ENCODE assay signal across 12 mouse cellular contexts in the genomic region with DNA sequence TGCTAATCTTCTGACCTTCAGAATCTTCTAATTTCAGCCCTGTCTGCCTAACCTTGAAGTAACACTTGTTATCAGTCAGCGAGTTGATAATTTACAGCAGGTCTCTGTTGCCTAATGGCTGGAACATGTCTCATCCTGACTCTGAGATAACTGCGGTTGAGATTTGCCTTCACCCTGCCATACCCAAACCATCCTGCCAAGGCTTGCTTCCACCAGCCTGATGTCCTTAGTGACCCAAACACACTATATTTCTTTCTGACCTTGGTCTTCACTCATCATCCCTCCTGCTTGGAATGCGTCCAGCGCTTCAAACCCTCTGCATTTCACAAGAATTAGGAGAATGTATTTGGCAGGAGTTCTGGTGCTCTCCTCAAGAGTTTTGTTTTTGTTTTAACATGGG. TPM values are rescaled to one million over a fixed set of nuclear protein-coding genes. Genes with fewer than 3 reads are reported as not detected.
DNase-seq lines count a peak whose midpoint lies in the region; ATAC-seq and TF ChIP-seq lines count a peak whose summit lies in the region.
"Had no signal": no experiment of that assay in that cellular context is flagged by ENCODE, and none has a peak within 500 bp of the region (broad histone marks: within the 10 kb centered on the region; RNA-seq: fewer than 3 reads in every experiment).

No protein-coding gene starts in this region.

- no peak overlapping the region for H3K4me2 ChIP-seq in lung, embryonic 16.5 days (ENCODE audit: low read depth, low read length)
- no peak overlapping the region for H3K4me2 ChIP-seq in stomach, embryonic 15.5 days
- H3K4me2 ChIP-seq: forebrain, embryonic 12.5 days had no signal

- peaks cover 7% of the 10 kb centered on the region for H3K4me1 ChIP-seq in lung, embryonic 16.5 days (replicated peaks; ENCODE audit: control insufficient read depth, insufficient read depth, low read length)
- peaks cover 2% of the 10 kb centered on the region; the same call in 1 of the 2 replicates for H3K4me1 ChIP-seq in lung, adult 2 months (ENCODE audit: control insufficient read depth, insufficient read depth, low read length)
- H3K4me1 ChIP-seq in stomach, embryonic 15.5 days: peaks cover 6% of the 10 kb centered on the region
- H3K4me1 ChIP-seq: forebrain, embryonic 12.5 days had no signal

- intact Hi-C loops in heart, postnatal 10 days (cut with DNase I): no loop called here

- H3K9ac ChIP-seq in lung, embryonic 16.5 days (ENCODE audit: low read length): no peak overlapping the region
- no peak overlapping the region for H3K9ac ChIP-seq in stomach, embryonic 15.5 days
- H3K9ac ChIP-seq: forebrain, embryonic 12.5 days had no signal

- H3K27me3 ChIP-seq in lung, embryonic 16.5 days (ENCODE audit: control insufficient read depth, insufficient read depth, low read depth, low read length): no peaks in the 10 kb centered on the region
- no peaks in the 10 kb centered on the region for H3K27me3 ChIP-seq in stomach, embryonic 15.5 days (replicated peaks)
- H3K27me3 ChIP-seq: forebrain, embryonic 12.5 days had no signal

- no peaks in the 10 kb centered on the region for H3K9me3 ChIP-seq in lung, embryonic 16.5 days (ENCODE audit: control insufficient read depth, low read length)
- H3K9me3 ChIP-seq in stomach, embryonic 15.5 days: no peaks in the 10 kb centered on the region
- H3K9me3 ChIP-seq: forebrain, embryonic 12.5 days had no signal

- ATAC-seq in lung, embryonic 16.5 days (ENCODE audit: low read depth): 0 out of 2 replicates have a peak, but pooled peaks have one; percentile 22
- peak; percentile 13; the same call in 1 of the 2 replicates for ATAC-seq in stomach, embryonic 15.5 days (ENCODE audit: insufficient read depth, low FRiP score, low read depth)
- ATAC-seq in inflammation-experienced regulatory T-cells, adult 6 months: no peak
- no peak for ATAC-seq in megakaryocyte, adult 5-6 weeks (ENCODE audit: poor library complexity, severe bottlenecking)

- DNase-seq in lung, adult 2 months: no peak
- DNase-seq in adrenal gland, adult 8-10 months: peak; percentile 87
- DNase-seq in heart, postnatal 10 days: peak; percentile 38 to 41
- DNase-seq in gastrocnemius, adult 18-20 months (ENCODE audit: low spot score): no peak
- DNase-seq: cerebellum, adult 11 months; kidney, adult 11 months; right cerebral cortex, postnatal 14 days had no signal

- TF ChIP-seq CTCF in lung, adult 2 months (IDR thresholded peaks at IDR 0.05; ENCODE audit: insufficient read depth, low read length): no peak

- H3K27ac ChIP-seq in lung, embryonic 16.5 days (ENCODE audit: low read length): no peak overlapping the region
- peak overlapping the region; percentile 44; the same call in 1 of the 2 replicates for H3K27ac ChIP-seq in stomach, embryonic 15.5 days
- H3K27ac ChIP-seq: forebrain, embryonic 12.5 days had no signal

- WGBS in lung, embryonic 16.5 days: 28% methylated on average over 4 of the region's 4 CpGs
- WGBS in lung, adult 2 months: 38% methylated on average over 4 of the region's 4 CpGs
- 41% methylated on average over 4 of the region's 4 CpGs for WGBS in stomach, embryonic 15.5 days

- no peak overlapping the region for H3K4me3 ChIP-seq in lung, embryonic 16.5 days (ENCODE audit: low read length)
- no peak overlapping the region for H3K4me3 ChIP-seq in lung, adult 2 months (replicated peaks; ENCODE audit: extremely low read depth, low read depth, low read length)
- H3K4me3 ChIP-seq in stomach, embryonic 15.5 days (replicated peaks): no peak overlapping the region
- H3K4me3 ChIP-seq: forebrain, embryonic 12.5 days had no signal

- no peaks in the 10 kb centered on the region for H3K36me3 ChIP-seq in lung, embryonic 16.5 days (ENCODE audit: control insufficient read depth, insufficient read depth, low read length)
- H3K36me3 ChIP-seq in stomach, embryonic 15.5 days: no peaks in the 10 kb centered on the region

- TF ChIP-seq POLR2A in lung, adult 2 months (IDR thresholded peaks at IDR 0.05; ENCODE audit: borderline replicate concordance, extremely low read depth, low read depth, low read length): no peak

RNA-seq across cellular contexts. Expression of gene Tstd1, which starts 6.5 kb away (rescaled TPM):
- polyA plus RNA-seq in lung, embryonic 16.5 days (2015; fragmentation: Nextera tagmentation; extraction: Ambion mirVana): 5.9 and 8.4 TPM in 2 replicates
- polyA plus RNA-seq in lung, adult 2 months (2012; rRNA removed): 8.9 and 16.2 TPM in 2 replicates
- total RNA-seq in adrenal gland, adult 8-10 months (2022): 1 to 10 TPM; 1.7 to 8.1 (median 5.3) TPM
- 1 to 10 TPM; 1.6 TPM for total RNA-seq in heart, postnatal 10 days (2021)
- 5.3 and 5.9 TPM in 2 replicates for polyA plus RNA-seq in stomach, embryonic 15.5 days (2015; fragmentation: Nextera tagmentation; extraction: Ambion mirVana)
- polyA plus RNA-seq in inflammation-experienced regulatory T-cells, adult 6 months (2017; shearing (Covaris generic)): 10 to 100 TPM in 2 of 3 experiments, 1 to 10 TPM in 1; 9.8 to 17.9 (median 12.6) TPM
- total RNA-seq in gastrocnemius, adult 18-20 months (2021): under 1 TPM; 0.48 to 0.93 TPM
- total RNA-seq in megakaryocyte, adult 5-6 weeks (2015): 3.8 and 4.1 TPM in 2 replicates
- 0.61 and 5.1 TPM in 2 replicates for total RNA-seq in megakaryocyte, adult 5-6 weeks (2017)

RNA-seq across cellular contexts. Expression of gene F11r, which starts 12.2 kb away (rescaled TPM):
- polyA plus RNA-seq in lung, embryonic 16.5 days (2015; fragmentation: Nextera tagmentation; extraction: Ambion mirVana): 134 and 145 TPM in 2 replicates
- polyA plus RNA-seq in lung, adult 2 months (2012; rRNA removed): 108 and 149 TPM in 2 replicates
- total RNA-seq in adrenal gland, adult 8-10 months (2022): 10 to 100 TPM; 26.4 to 53.3 (median 39.5) TPM
- total RNA-seq in heart, postnatal 10 days (2021): 10 to 100 TPM; 59.4 to 65.1 TPM
- polyA plus RNA-seq in stomach, embryonic 15.5 days (2015; fragmentation: Nextera tagmentation; extraction: Ambion mirVana): 108 and 121 TPM in 2 replicates
- polyA plus RNA-seq in inflammation-experienced regulatory T-cells, adult 6 months (2017; shearing (Covaris generic)): 1 to 10 TPM in 1 of 3 experiments, under 1 TPM in 2; 0.32 to 1.0 (median 0.55) TPM
- total RNA-seq in gastrocnemius, adult 18-20 months (2021): 1 to 10 TPM; 3.7 to 7.0 TPM
- total RNA-seq in megakaryocyte, adult 5-6 weeks (2015): 0.33 and 0.59 TPM in 2 replicates
- total RNA-seq in megakaryocyte, adult 5-6 weeks (2017): not detected in 2 replicates

RNA-seq across cellular contexts. Expression of gene Usf1, which starts 14.0 kb away (rescaled TPM):
- 73.6 and 81.7 TPM in 2 replicates for polyA plus RNA-seq in lung, embryonic 16.5 days (2015; fragmentation: Nextera tagmentation; extraction: Ambion mirVana)
- polyA plus RNA-seq in lung, adult 2 months (2012; rRNA removed): 95.3 and 107 TPM in 2 replicates
- total RNA-seq in adrenal gland, adult 8-10 months (2022): 10 to 100 TPM; 61.4 to 94.4 (median 75.4) TPM
- 10 to 100 TPM; 50.4 to 51.3 TPM for total RNA-seq in heart, postnatal 10 days (2021)
- polyA plus RNA-seq in stomach, embryonic 15.5 days (2015; fragmentation: Nextera tagmentation; extraction: Ambion mirVana): 63.3 and 66.5 TPM in 2 replicates
- 10 to 100 TPM; 46.9 to 62.6 (median 57.2) TPM for polyA plus RNA-seq in inflammation-experienced regulatory T-cells, adult 6 months (2017; shearing (Covaris generic))
- total RNA-seq in gastrocnemius, adult 18-20 months (2021): 10 to 100 TPM; 24.7 to 26.1 TPM
- 23.0 and 27.0 TPM in 2 replicates for total RNA-seq in megakaryocyte, adult 5-6 weeks (2015)
- total RNA-seq in megakaryocyte, adult 5-6 weeks (2017): 76.7 and 80.1 TPM in 2 replicates

RNA-seq across cellular contexts. Expression of gene Arhgap30, which starts 36.4 kb away (rescaled TPM):
- 2.6 and 3.2 TPM in 2 replicates for polyA plus RNA-seq in lung, embryonic 16.5 days (2015; fragmentation: Nextera tagmentation; extraction: Ambion mirVana)
- polyA plus RNA-seq in lung, adult 2 months (2012; rRNA removed): 11.6 and 17.5 TPM in 2 replicates
- 1 to 10 TPM; 3.4 to 7.5 (median 5.5) TPM for total RNA-seq in adrenal gland, adult 8-10 months (2022)
- total RNA-seq in heart, postnatal 10 days (2021): 1 to 10 TPM; 2.1 to 2.5 TPM
- 2.9 and 3.0 TPM in 2 replicates for polyA plus RNA-seq in stomach, embryonic 15.5 days (2015; fragmentation: Nextera tagmentation; extraction: Ambion mirVana)
- 10 to 100 TPM; 73.5 to 84.6 (median 78.0) TPM for polyA plus RNA-seq in inflammation-experienced regulatory T-cells, adult 6 months (2017; shearing (Covaris generic))
- under 1 TPM; 0.53 to 0.90 TPM for total RNA-seq in gastrocnemius, adult 18-20 months (2021)
- 95.6 and 105 TPM in 2 replicates for total RNA-seq in megakaryocyte, adult 5-6 weeks (2015)
- total RNA-seq in megakaryocyte, adult 5-6 weeks (2017): 231 and 235 TPM in 2 replicates

RNA-seq across cellular contexts. Expression of gene Nectin4, which starts 55.2 kb away (rescaled TPM):
- 7.4 and 9.4 TPM in 2 replicates for polyA plus RNA-seq in lung, embryonic 16.5 days (2015; fragmentation: Nextera tagmentation; extraction: Ambion mirVana)
- polyA plus RNA-seq in lung, adult 2 months (2012; rRNA removed): 10.3 and 19.2 TPM in 2 replicates
- under 1 TPM; 0.10 to 0.54 (median 0.31) TPM for total RNA-seq in adrenal gland, adult 8-10 months (2022)
- under 1 TPM in 1 of 2 experiments, not detected in 1; 0.22 TPM for total RNA-seq in heart, postnatal 10 days (2021)
- 19.3 and 26.5 TPM in 2 replicates for polyA plus RNA-seq in stomach, embryonic 15.5 days (2015; fragmentation: Nextera tagmentation; extraction: Ambion mirVana)
- polyA plus RNA-seq in inflammation-experienced regulatory T-cells, adult 6 months (2017; shearing (Covaris generic)): under 1 TPM in 2 of 3 experiments, not detected in 1; 0.09 to 0.25 TPM
- total RNA-seq in gastrocnemius, adult 18-20 months (2021): not detected
- 0.66 and 1.2 TPM in 2 replicates for total RNA-seq in megakaryocyte, adult 5-6 weeks (2015)
- total RNA-seq in megakaryocyte, adult 5-6 weeks (2017): 1.3 and 2.1 TPM in 2 replicates

Comparison
In these comparisons a context has a peak if more than half of its experiments do, and no peak if none do; other contexts are left out.
1. ATAC-seq: peak in lung, embryonic 16.5 days (single experiment) and stomach, embryonic 15.5 days (single experiment); none in inflammation-experienced regulatory T-cells, adult 6 months (single experiment) and megakaryocyte, adult 5-6 weeks (single experiment).
2. DNase-seq: peak in adrenal gland, adult 8-10 months (single experiment) and heart, postnatal 10 days (2 of 2); none in lung, adult 2 months (single experiment) and gastrocnemius, adult 18-20 months (single experiment).